Mouse (Mus musculus) sigmoid colon, adult 10 weeks (tissue): ENCODE measurements around the gene Fam50b. TPM values are rescaled to one million over a fixed set of nuclear protein-coding genes. Genes with fewer than 3 reads are reported as not detected.

ENCODE experiments used
- polyA plus RNA-seq: library from polyadenylated mRNA; stranded (reverse); fragments of 350-450 nt; fragmentation: Illumina TruSeq; extraction: RNeasy Lipid Tissue Mini Kit (QIAGEN cat#74804); gene quantifications from one replicate; pipeline ENCODE4 v1.2.3, GENCODE M21; 2014; ENCODE audit warnings: low read depth, low replicate concordance

Fam50b gene
- polyA plus RNA-seq = not detected

GRCm38 (mm10) chr13:34734686-34735085 is at the start of gene Fam50b:
Fam50b (plus strand) TSS chr13:34734850.

Other genes with a start within 250 kb of the Fam50b start
- 28.7 TPM for gene Pxdc1, start 81.4 kb upstream of the Fam50b start, polyA plus RNA-seq
- gene Prpf4b, start 140.5 kb downstream of the Fam50b start, polyA plus RNA-seq = 179 TPM
- gene Fam217a, start 189.5 kb downstream of the Fam50b start, polyA plus RNA-seq = 1.4 TPM
- gene 4933417A18Rik, start 189.6 kb downstream of the Fam50b start, polyA plus RNA-seq = not detected
- gene Eci3, start 229.0 kb downstream of the Fam50b start, polyA plus RNA-seq = 18.8 TPM